Mouse (Mus musculus): Measurements from ENCODE around the gene Ube4a.
"Not testable (repeated sequence)": the region's sequence is repeated elsewhere in the genome, so short reads cannot be mapped to it uniquely, and the experiment has no call there.

The Ube4a gene

GRCm38 (mm10) chr9:44980242-44980641 lies 14.8 kb upstream of the Ube4a start, which contains the start of gene Cd3g:
Gene Cd3g, minus strand, starts transcription at chr9:44980431.
- DNase-seq: no peak

GRCm38 (mm10) chr9:44979806-44980205 lies 14.4 kb upstream of the Ube4a start:
- no peak for DNase-seq

- no peak for DNase-seq
Observed at GRCm38 (mm10) chr9:44977813-44978212, 12.4 kb upstream of the Ube4a start.

- no peak for DNase-seq
Observed at GRCm38 (mm10) chr9:44969450-44969849, 4.0 kb upstream of the Ube4a start.

GRCm38 (mm10) chr9:44967763-44968162 lies 2.4 kb upstream of the Ube4a start:
- not testable (repeated sequence) for DNase-seq

- peak; percentile 87 for DNase-seq
Observed at GRCm38 (mm10) chr9:44966815-44967242, 1.4 kb upstream of the Ube4a start.

- DNase-seq: no peak
Observed at GRCm38 (mm10) chr9:44965833-44966466, 550 bp upstream of the Ube4a start.

GRCm38 (mm10) chr9:44954432-44954831 lies 11.0 kb downstream of the Ube4a start:
- DNase-seq: no peak

- no peak for DNase-seq
Observed at GRCm38 (mm10) chr9:44947836-44948235, 17.6 kb downstream of the Ube4a start.

- no peak for DNase-seq
Observed at GRCm38 (mm10) chr9:44946185-44946695, 19.2 kb downstream of the Ube4a start.

GRCm38 (mm10) chr9:44942421-44942820 lies 23.0 kb downstream of the Ube4a start:
- peak; percentile 14 for DNase-seq

GRCm38 (mm10) chr9:44941756-44942155 lies 23.6 kb downstream of the Ube4a start:
- no peak for DNase-seq

GRCm38 (mm10) chr9:44921543-44921942 lies 43.9 kb downstream of the Ube4a start:
- DNase-seq: no peak

GRCm38 (mm10) chr9:44921123-44921468 lies 44.3 kb downstream of the Ube4a start:
- no peak for DNase-seq

GRCm38 (mm10) chr9:44920374-44921122 lies 44.9 kb downstream of the Ube4a start, which contains the start of gene Atp5l:
Gene Atp5l, minus strand, starts transcription at chr9:44920742.
- DNase-seq: peak; percentile 88

- no peak for DNase-seq
Observed at GRCm38 (mm10) chr9:44919606-44920005, 45.8 kb downstream of the Ube4a start.

GRCm38 (mm10) chr9:44916196-44916595 lies 49.2 kb downstream of the Ube4a start:
- peak; percentile 49 for DNase-seq

- no peak for DNase-seq
Observed at GRCm38 (mm10) chr9:44914706-44915105, 50.7 kb downstream of the Ube4a start.

- no peak for DNase-seq
Observed at GRCm38 (mm10) chr9:44911365-44911764, 54.0 kb downstream of the Ube4a start.

GRCm38 (mm10) chr9:44905620-44906019 lies 59.8 kb downstream of the Ube4a start:
- DNase-seq: no peak

GRCm38 (mm10) chr9:44904964-44905363 lies 60.4 kb downstream of the Ube4a start:
- no peak for DNase-seq

GRCm38 (mm10) chr9:44903856-44904255 lies 61.5 kb downstream of the Ube4a start:
- no peak for DNase-seq

GRCm38 (mm10) chr9:44900402-44900801 lies 65.0 kb downstream of the Ube4a start:
- no peak for DNase-seq

GRCm38 (mm10) chr9:44899716-44900115 lies 65.7 kb downstream of the Ube4a start:
- no peak for DNase-seq

Measured in kidney, adult 18-20 months (tissue).